ENCODE assay signal across 8 mouse cellular contexts in genomic region chr2:62645475-62645874, GRCm38 (mm10). TPM values are rescaled to one million over a fixed set of nuclear protein-coding genes. Genes with fewer than 3 reads are reported as not detected.
DNase-seq lines count a peak whose midpoint lies in the region; ATAC-seq and TF ChIP-seq lines count a peak whose summit lies in the region.

No protein-coding gene starts in this region.

- H3K36me3 ChIP-seq in erythroblast, embryonic 14.5 days (ENCODE audit: control insufficient read depth), result no peaks in the 10 kb centered on the region
- H3K36me3 ChIP-seq in hindbrain, embryonic 13.5 days, result no peaks in the 10 kb centered on the region
- H3K36me3 ChIP-seq in liver, embryonic 12.5 days, result no peaks in the 10 kb centered on the region

- intact Hi-C loops in gastrocnemius, adult 2 months (cut with DNase I), result no loop called here
- intact Hi-C loops in left cerebral cortex, postnatal 10 days (cut with DNase I), result loop anchor here (5.0 kb wide), 1 partner anchor 807 kb away; no protein-coding TSS in a partner anchor

- no peaks in the 10 kb centered on the region for H3K9me3 ChIP-seq in erythroblast, embryonic 14.5 days (ENCODE audit: control insufficient read depth, low read length)
- H3K9me3 ChIP-seq in hindbrain, embryonic 13.5 days, result no peaks in the 10 kb centered on the region
- H3K9me3 ChIP-seq in liver, embryonic 12.5 days (replicated peaks), result no peaks in the 10 kb centered on the region

- 38% methylated on average over 12 of the region's 12 CpGs for WGBS in hindbrain, embryonic 13.5 days
- 21% methylated on average over 12 of the region's 12 CpGs for WGBS in liver, embryonic 12.5 days (ENCODE audit: insufficient replicate concordance)

- peaks cover 25% of the 10 kb centered on the region for H3K4me1 ChIP-seq in erythroblast, embryonic 14.5 days (ENCODE audit: control insufficient read depth)
- peaks cover 25% of the 10 kb centered on the region for H3K4me1 ChIP-seq in hindbrain, embryonic 13.5 days (replicated peaks)
- peaks cover 28% of the 10 kb centered on the region for H3K4me1 ChIP-seq in liver, embryonic 12.5 days

- H3K4me3 ChIP-seq in gastrocnemius, adult 2 months, result peak overlapping the region; percentile 90
- H3K4me3 ChIP-seq in erythroblast, embryonic 14.5 days (replicated peaks), result peak overlapping the region; percentile 75
- H3K4me3 ChIP-seq in hindbrain, embryonic 13.5 days, result peak overlapping the region; percentile 46
- H3K4me3 ChIP-seq in liver, embryonic 12.5 days, result peak overlapping the region; percentile 77

- peak overlapping the region; percentile 58; the same call in 1 of the 2 replicates for H3K9ac ChIP-seq in hindbrain, embryonic 13.5 days
- H3K9ac ChIP-seq in liver, embryonic 12.5 days, result peak overlapping the region; percentile 78

- peak overlapping the region; percentile 75 for H3K4me2 ChIP-seq in hindbrain, embryonic 13.5 days
- peak overlapping the region; percentile 83 for H3K4me2 ChIP-seq in liver, embryonic 12.5 days

- peak overlapping the region; percentile 91 for H3K27ac ChIP-seq in gastrocnemius, adult 2 months
- H3K27ac ChIP-seq in hindbrain, embryonic 13.5 days, result no peak overlapping the region
- 0 out of 2 replicates have a peak overlapping the region, but pooled peaks have one; percentile 69 for H3K27ac ChIP-seq in liver, embryonic 12.5 days

- TF ChIP-seq CTCF in gastrocnemius, adult 2 months (IDR thresholded peaks at IDR 0.05), result no peak

- DNase-seq in gastrocnemius, adult 2 months, result peak; percentile 21
- DNase-seq in gastrocnemius, postnatal 25 days, result no peak
- DNase-seq in neural tube, embryonic 10.5 days (ENCODE audit: extremely low spot score, low spot score), result peak; percentile 48
- no peak for DNase-seq in layer of hippocampus, adult 8-10 months (ENCODE audit: low spot score in 2 of 2)
- DNase-seq in left cerebral cortex, postnatal 10 days (ENCODE audit: extremely low spot score in 1 of 2, low spot score in 2 of 2), result no peak

- ATAC-seq in hindbrain, embryonic 13.5 days (ENCODE audit: low FRiP score), result peak; percentile 46
- peak; percentile 58 for ATAC-seq in liver, embryonic 12.5 days

- H3K27me3 ChIP-seq in erythroblast, embryonic 14.5 days (ENCODE audit: control insufficient read depth), result no peaks in the 10 kb centered on the region
- peaks cover 29% of the 10 kb centered on the region for H3K27me3 ChIP-seq in hindbrain, embryonic 13.5 days
- no peaks in the 10 kb centered on the region for H3K27me3 ChIP-seq in liver, embryonic 12.5 days (replicated peaks)

RNA-seq across cellular contexts. Expression of gene Ifih1, which starts 0.6 kb away (rescaled TPM):
- 1 to 10 TPM; 2.0 to 3.2 TPM for total RNA-seq in gastrocnemius, adult 2 months (2021)
- 1 to 10 TPM; 2.1 to 4.0 TPM for total RNA-seq in gastrocnemius, postnatal 25 days (2021)
- polyA plus RNA-seq in erythroblast, embryonic 14.5 days (2012), result 0.08 TPM in 2 replicates
- polyA plus RNA-seq in hindbrain, embryonic 13.5 days (2015; fragmentation: Nextera tagmentation; extraction: Ambion mirVana), result 1.2 and 1.5 TPM in 2 replicates
- polyA plus RNA-seq in liver, embryonic 12.5 days (2016; fragmentation: Nextera tagmentation; extraction: Ambion mirVana), result 3.1 and 3.2 TPM in 2 replicates
- total RNA-seq in layer of hippocampus, adult 8-10 months (2022), result 1 to 10 TPM; 2.3 to 5.9 (median 4.0) TPM
- total RNA-seq in left cerebral cortex, postnatal 10 days (2021), result 1 to 10 TPM; 3.1 to 3.5 TPM

RNA-seq across cellular contexts. Expression of gene Gca, which starts 18.6 kb away (rescaled TPM):
- 1 to 10 TPM; 2.6 to 4.4 TPM for total RNA-seq in gastrocnemius, adult 2 months (2021)
- 1 to 10 TPM; 2.9 to 3.4 TPM for total RNA-seq in gastrocnemius, postnatal 25 days (2021)
- polyA plus RNA-seq in erythroblast, embryonic 14.5 days (2012), result not detected in 2 replicates
- 3.3 and 3.7 TPM in 2 replicates for polyA plus RNA-seq in hindbrain, embryonic 13.5 days (2015; fragmentation: Nextera tagmentation; extraction: Ambion mirVana)
- 1.8 and 2.0 TPM in 2 replicates for polyA plus RNA-seq in liver, embryonic 12.5 days (2016; fragmentation: Nextera tagmentation; extraction: Ambion mirVana)
- 10 to 100 TPM; 10.9 to 20.0 (median 13.0) TPM for total RNA-seq in layer of hippocampus, adult 8-10 months (2022)
- 1 to 10 TPM; 8.9 to 9.9 TPM for total RNA-seq in left cerebral cortex, postnatal 10 days (2021)

Comparison
In these comparisons a context has a peak if more than half of its experiments do, and no peak if none do; other contexts are left out.
1. DNase-seq: peak in gastrocnemius, adult 2 months (single experiment) and neural tube, embryonic 10.5 days (single experiment); none in gastrocnemius, postnatal 25 days (single experiment), layer of hippocampus, adult 8-10 months (0 of 2) and left cerebral cortex, postnatal 10 days (0 of 2).
2. Peak in every context shown above with its lines, with median percentiles within 50 percentile points of each other: H3K4me3 ChIP-seq.